ENCODE assay signal across 7 mouse cellular contexts in genomic region chr13:107903150-107903959, GRCm38 (mm10).
DNase-seq lines count a peak whose midpoint lies in the region; ATAC-seq lines count a peak whose summit lies in the region.

No protein-coding gene starts in this region.

- no peaks in the 10 kb centered on the region for H3K36me3 ChIP-seq in hindbrain, embryonic 11.5 days (ENCODE audit: control insufficient read depth, insufficient read depth, low read length)

- no peak overlapping the region for H3K4me3 ChIP-seq in hindbrain, embryonic 11.5 days (ENCODE audit: low read depth, low read length)

- no peaks in the 10 kb centered on the region for H3K27me3 ChIP-seq in hindbrain, embryonic 11.5 days (ENCODE audit: control insufficient read depth, insufficient read depth, low read length)

- no peaks in the 10 kb centered on the region for H3K4me1 ChIP-seq in hindbrain, embryonic 11.5 days (replicated peaks; ENCODE audit: control insufficient read depth, insufficient read depth, low read length)

- H3K9me3 ChIP-seq in hindbrain, embryonic 11.5 days (ENCODE audit: control insufficient read depth, low read length): no peaks in the 10 kb centered on the region

- H3K4me2 ChIP-seq in hindbrain, embryonic 11.5 days (replicated peaks; ENCODE audit: low read depth, low read length): no peak overlapping the region

- H3K9ac ChIP-seq in hindbrain, embryonic 11.5 days (ENCODE audit: low read depth, low read length): no peak overlapping the region

- 43% methylated on average over 9 of the region's 9 CpGs for WGBS in hindbrain, embryonic 11.5 days

- no peak overlapping the region for H3K27ac ChIP-seq in hindbrain, embryonic 11.5 days (ENCODE audit: low read depth, low read length)

- peak; percentile 72 for ATAC-seq in activated CD4-positive, CD25-positive, alpha-beta regulatory T cell, adult 4 months
- peak; percentile 66 for ATAC-seq in hindbrain, embryonic 11.5 days (ENCODE audit: low FRiP score)

- DNase-seq in CD8-positive naive resting alpha-beta T cell, adult 2 months (ENCODE audit: low read depth in 2 of 2, low spot score in 2 of 2): peak; percentile 51 to 63
- peak; percentile 32 for DNase-seq in hindbrain, embryonic 11.5 days (ENCODE audit: low spot score)
- DNase-seq in lung, postnatal 10 days: peak; percentile 48
- DNase-seq in thymus, postnatal 25 days: peak; percentile 19
- DNase-seq in urinary bladder, adult 18-20 months (ENCODE audit: low spot score in 2 of 2): no peak
- DNase-seq in layer of hippocampus, adult 11-12 months (ENCODE audit: low spot score): no peak

Comparison
In these comparisons a context has a peak if more than half of its experiments do, and no peak if none do; other contexts are left out.
1. DNase-seq: peak in CD8-positive naive resting alpha-beta T cell, adult 2 months (2 of 2), hindbrain, embryonic 11.5 days (single experiment), lung, postnatal 10 days (single experiment) and thymus, postnatal 25 days (single experiment); none in urinary bladder, adult 18-20 months (0 of 2) and layer of hippocampus, adult 11-12 months (single experiment).